Mouse (Mus musculus): ENCODE results near the gene 2410004B18Rik. TPM values are rescaled to one million over a fixed set of nuclear protein-coding genes. Genes with fewer than 3 reads are reported as not detected.
A peak's percentile ranks its signal among the peaks of the same experiment; 100 is the strongest.
"Not testable (repeated sequence)": the region's sequence is repeated elsewhere in the genome, so short reads cannot be mapped to it uniquely, and the experiment has no call there.

The 2410004B18Rik gene
- polyA plus RNA-seq, 1 experiment: not detected

DNA sequence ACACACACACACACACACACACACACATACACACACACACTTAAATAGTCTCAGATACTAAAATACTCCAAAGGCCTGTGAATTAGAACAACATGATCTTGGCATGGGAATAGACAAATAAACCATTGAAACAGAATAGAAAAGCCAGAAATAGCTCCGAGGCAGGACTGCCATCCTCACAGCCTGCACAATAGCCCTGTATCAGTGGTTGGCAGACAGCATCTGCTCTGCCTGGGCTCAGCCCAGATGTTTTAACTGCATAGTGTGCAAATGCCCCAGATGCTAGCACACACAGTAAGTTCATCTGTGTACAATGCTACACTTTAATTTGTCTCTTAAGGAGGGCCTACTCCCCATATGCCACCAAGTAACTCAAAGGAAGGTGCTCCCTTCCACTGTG, 22.0 kb downstream of the 2410004B18Rik start:
- Histone ChIP-seq H3K4me3 (ENCODE audit: insufficient read depth, low read depth, low read length) (no peak overlapping the region), H3K4me1 (ENCODE audit: control insufficient read depth, insufficient read depth, low read length) (peaks cover 8% of the 10 kb centered on the region), H3K27ac (ENCODE audit: insufficient read depth, low read depth, low read length) (peak overlapping the region; percentile 5; the same call in 1 of the 2 replicates)
- 11% methylated on average over 1 of the region's 1 CpGs for WGBS
- TF ChIP-seq CTCF (IDR thresholded peaks at IDR 0.05; ENCODE audit: insufficient read depth, low read depth, low read length) (no peak), POLR2A (IDR thresholded peaks at IDR 0.05; ENCODE audit: insufficient read depth, low read depth, low read length) (no peak)

DNA sequence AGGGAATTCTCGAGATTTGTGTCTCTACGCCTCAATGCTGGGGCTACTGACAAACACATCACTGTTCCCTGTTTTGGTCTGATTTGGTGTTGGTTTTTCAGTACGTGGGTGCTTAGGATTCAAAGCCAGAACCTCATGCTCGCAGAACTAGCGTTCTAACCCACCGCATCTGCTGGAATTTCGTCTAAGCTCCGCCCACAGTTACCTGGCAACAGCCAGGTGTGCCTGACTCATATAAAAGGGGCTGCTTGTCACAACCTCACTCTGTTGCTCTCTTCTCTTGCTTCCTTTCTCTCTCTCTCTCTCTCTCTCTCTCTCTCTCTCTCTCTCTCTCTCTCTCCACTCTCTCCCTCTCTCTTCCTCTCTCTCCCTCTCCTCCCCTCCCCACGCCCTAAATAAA, 24.6 kb downstream of the 2410004B18Rik start:
- WGBS: 62% methylated on average over 9 of the region's 9 CpGs
- no peak overlapping the region for H3K27ac ChIP-seq (ENCODE audit: insufficient read depth, low read depth, low read length)
- TF ChIP-seq CTCF (IDR thresholded peaks at IDR 0.05; ENCODE audit: insufficient read depth, low read depth, low read length): no peak
- TF ChIP-seq POLR2A (IDR thresholded peaks at IDR 0.05; ENCODE audit: insufficient read depth, low read depth, low read length): no peak
- peaks cover 8% of the 10 kb centered on the region for H3K4me1 ChIP-seq (ENCODE audit: control insufficient read depth, insufficient read depth, low read length)
- no peak overlapping the region for H3K4me3 ChIP-seq (ENCODE audit: insufficient read depth, low read depth, low read length)

DNA sequence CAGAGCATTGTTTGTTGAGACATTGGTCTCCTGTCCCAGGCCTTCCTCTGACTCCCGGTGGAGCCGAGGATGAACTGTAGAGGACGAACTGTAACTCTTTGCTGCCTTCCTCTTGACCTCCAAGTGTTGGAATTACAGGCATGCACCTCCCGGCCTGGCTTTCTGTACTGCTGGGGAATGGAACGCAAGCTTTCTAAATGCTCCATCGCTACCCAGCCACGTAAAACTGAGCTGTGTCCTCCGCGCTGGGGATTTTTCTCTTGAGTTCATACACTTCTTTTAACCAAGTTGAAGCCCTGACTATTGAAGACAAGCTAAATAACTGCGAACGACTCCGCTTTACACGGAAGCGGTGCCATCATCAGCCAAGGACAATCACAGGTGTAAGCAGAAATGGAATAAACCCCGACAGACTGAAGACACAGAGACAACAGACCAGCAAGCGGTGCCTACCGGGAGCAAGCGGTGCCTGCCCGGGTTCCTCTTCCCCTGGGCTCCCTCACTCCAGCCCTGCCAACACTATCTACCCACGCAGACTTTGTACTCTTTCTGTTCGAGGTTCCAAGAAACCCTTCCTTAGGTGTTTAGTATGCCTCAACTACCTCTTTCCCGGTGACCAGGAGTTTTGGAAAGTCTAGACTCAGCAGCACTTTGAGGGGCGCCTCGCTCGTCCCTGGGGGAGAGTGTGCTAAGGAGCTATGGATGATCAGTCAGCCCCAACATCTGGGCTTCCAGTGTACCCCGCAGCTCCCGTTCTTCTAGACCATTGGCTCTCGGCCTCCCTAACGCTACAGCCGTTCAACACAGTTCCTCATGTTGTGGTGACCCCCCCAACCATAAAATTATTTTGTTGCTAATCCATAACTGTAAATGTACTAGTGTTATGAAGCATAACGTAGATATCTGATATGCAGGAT, 25.5 kb downstream of the 2410004B18Rik start:
- Histone ChIP-seq H3K27ac (ENCODE audit: insufficient read depth, low read depth, low read length) (no peak overlapping the region), H3K4me3 (ENCODE audit: insufficient read depth, low read depth, low read length) (no peak overlapping the region), H3K4me1 (ENCODE audit: control insufficient read depth, insufficient read depth, low read length) (peaks cover 8% of the 10 kb centered on the region)
- 62% methylated on average over 31 of the region's 31 CpGs for WGBS
- TF ChIP-seq POLR2A (IDR thresholded peaks at IDR 0.05; ENCODE audit: insufficient read depth, low read depth, low read length) (no peak), CTCF (IDR thresholded peaks at IDR 0.05; ENCODE audit: insufficient read depth, low read depth, low read length) (no peak)

DNA sequence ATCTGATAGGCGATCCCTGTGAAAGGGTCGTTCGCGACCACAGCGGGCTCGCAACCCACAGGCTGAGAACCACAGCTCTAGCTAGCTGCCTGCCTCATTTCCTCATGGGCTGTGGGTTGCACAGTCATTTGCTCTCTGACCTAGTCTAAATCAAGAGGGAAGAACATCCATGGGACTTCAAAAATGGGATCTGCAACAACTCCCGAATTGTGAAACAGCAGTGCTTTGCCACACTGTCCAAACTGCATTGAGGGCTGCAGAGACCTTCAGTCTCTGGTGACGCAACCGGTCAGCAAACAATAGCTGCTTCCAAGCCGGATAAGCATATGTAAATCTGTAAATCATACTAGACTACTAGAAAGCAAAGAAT, 26.2 kb downstream of the 2410004B18Rik start:
- no peak for TF ChIP-seq CTCF (IDR thresholded peaks at IDR 0.05; ENCODE audit: insufficient read depth, low read depth, low read length)
- no peak for TF ChIP-seq POLR2A (IDR thresholded peaks at IDR 0.05; ENCODE audit: insufficient read depth, low read depth, low read length)
- H3K4me3 ChIP-seq (ENCODE audit: insufficient read depth, low read depth, low read length): no peak overlapping the region

GRCm38 (mm10) chr3:145964473-145964872, 26.7 kb downstream of the 2410004B18Rik start:
- Histone ChIP-seq H3K27ac (ENCODE audit: insufficient read depth, low read depth, low read length) (no peak overlapping the region), H3K4me3 (ENCODE audit: insufficient read depth, low read depth, low read length) (no peak overlapping the region), H3K4me1 (ENCODE audit: control insufficient read depth, insufficient read depth, low read length) (peaks cover 8% of the 10 kb centered on the region)
- 50% methylated on average over 10 of the region's 10 CpGs for WGBS
- TF ChIP-seq POLR2A (IDR thresholded peaks at IDR 0.05; ENCODE audit: insufficient read depth, low read depth, low read length): no peak
- TF ChIP-seq CTCF (IDR thresholded peaks at IDR 0.05; ENCODE audit: insufficient read depth, low read depth, low read length): no peak

More for the DNA sequence above, 26.2 kb downstream of the 2410004B18Rik start:
- WGBS: 70% methylated on average over 10 of the region's 10 CpGs
- no peak overlapping the region for H3K27ac ChIP-seq (ENCODE audit: insufficient read depth, low read depth, low read length)
- peaks cover 8% of the 10 kb centered on the region for H3K4me1 ChIP-seq (ENCODE audit: control insufficient read depth, insufficient read depth, low read length)

DNA sequence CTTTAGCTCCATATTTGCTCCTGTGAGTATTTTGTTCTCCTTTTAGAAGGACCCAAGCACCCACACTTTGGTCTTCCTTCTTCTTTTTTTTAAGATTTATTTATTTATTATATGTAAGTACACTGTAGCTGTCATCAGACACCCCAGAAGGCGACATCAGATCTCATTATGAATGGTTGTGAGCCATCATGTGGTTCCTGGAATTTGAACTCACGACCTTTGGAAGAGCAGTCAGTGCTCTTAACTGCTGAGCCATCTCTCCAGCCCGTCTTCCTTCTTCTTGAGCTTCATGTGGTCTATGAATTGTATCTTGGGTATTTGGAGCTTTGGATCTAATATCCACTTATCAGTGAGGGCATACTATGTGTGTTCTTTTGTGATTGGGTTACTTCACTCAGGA, 27.8 kb downstream of the 2410004B18Rik start:
- H3K4me3 ChIP-seq (ENCODE audit: insufficient read depth, low read depth, low read length); H3K4me1 ChIP-seq (ENCODE audit: control insufficient read depth, insufficient read depth, low read length); H3K27ac ChIP-seq (ENCODE audit: insufficient read depth, low read depth, low read length): not testable (repeated sequence)
- 96% methylated on average over 3 of the region's 3 CpGs for WGBS

DNA sequence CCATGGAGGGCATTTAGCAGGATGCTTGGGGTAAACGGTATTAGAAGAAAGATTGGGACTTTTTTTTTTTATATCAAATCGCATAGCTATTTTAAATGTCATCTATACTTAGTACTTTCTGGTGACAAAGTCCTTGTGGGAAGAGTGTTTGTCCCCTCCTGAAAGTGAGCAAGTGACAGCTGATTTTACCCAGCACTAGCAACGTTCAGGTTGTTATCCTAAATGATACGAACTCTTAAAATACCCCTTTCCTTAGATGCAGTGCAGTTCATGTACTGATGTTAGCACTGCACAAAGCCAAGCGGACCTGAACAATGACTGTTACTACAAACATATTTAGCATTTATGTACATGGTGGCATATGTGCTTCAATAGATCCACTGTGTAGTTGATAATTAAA, 29.0 kb downstream of the 2410004B18Rik start:
- 85% methylated on average over 5 of the region's 5 CpGs for WGBS
- Histone ChIP-seq H3K27ac (ENCODE audit: insufficient read depth, low read depth, low read length) (no peak overlapping the region), H3K4me3 (ENCODE audit: insufficient read depth, low read depth, low read length) (no peak overlapping the region), H3K4me1 (ENCODE audit: control insufficient read depth, insufficient read depth, low read length) (peaks cover 10% of the 10 kb centered on the region)
- TF ChIP-seq CTCF (IDR thresholded peaks at IDR 0.05; ENCODE audit: insufficient read depth, low read depth, low read length) (no peak), POLR2A (IDR thresholded peaks at IDR 0.05; ENCODE audit: insufficient read depth, low read depth, low read length) (no peak)

DNA sequence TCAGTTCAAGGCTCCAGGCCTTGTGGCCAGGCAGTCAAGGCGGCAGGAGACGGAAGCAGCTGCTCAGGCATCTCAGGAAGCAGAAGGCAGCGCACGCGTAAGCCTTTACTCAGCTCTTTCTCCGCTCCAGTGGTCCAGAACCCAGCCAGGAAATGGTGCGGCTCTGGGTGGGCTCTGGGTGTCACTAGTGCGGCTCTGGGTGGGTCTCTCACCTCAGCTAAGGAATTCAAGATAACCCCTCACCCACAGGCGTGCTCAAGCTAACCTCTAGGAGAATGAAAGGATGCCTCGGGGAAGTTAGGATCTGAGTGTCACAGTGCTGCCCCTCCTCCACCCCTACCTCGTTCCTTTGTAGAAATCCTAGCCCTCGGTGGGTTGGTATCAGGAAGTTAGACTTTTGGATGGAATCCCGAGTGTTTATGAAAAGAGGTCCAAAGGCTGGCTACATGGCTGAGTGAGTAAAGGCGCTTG, 31.3 kb downstream of the 2410004B18Rik start:
- Histone ChIP-seq H3K4me1 (ENCODE audit: control insufficient read depth, insufficient read depth, low read length) (peaks cover 10% of the 10 kb centered on the region), H3K27ac (ENCODE audit: insufficient read depth, low read depth, low read length) (no peak overlapping the region), H3K4me3 (ENCODE audit: insufficient read depth, low read depth, low read length) (no peak overlapping the region)
- no peak for TF ChIP-seq POLR2A (IDR thresholded peaks at IDR 0.05; ENCODE audit: insufficient read depth, low read depth, low read length)
- no peak for TF ChIP-seq CTCF (IDR thresholded peaks at IDR 0.05; ENCODE audit: insufficient read depth, low read depth, low read length)
- WGBS: 73% methylated on average over 14 of the region's 14 CpGs

DNA sequence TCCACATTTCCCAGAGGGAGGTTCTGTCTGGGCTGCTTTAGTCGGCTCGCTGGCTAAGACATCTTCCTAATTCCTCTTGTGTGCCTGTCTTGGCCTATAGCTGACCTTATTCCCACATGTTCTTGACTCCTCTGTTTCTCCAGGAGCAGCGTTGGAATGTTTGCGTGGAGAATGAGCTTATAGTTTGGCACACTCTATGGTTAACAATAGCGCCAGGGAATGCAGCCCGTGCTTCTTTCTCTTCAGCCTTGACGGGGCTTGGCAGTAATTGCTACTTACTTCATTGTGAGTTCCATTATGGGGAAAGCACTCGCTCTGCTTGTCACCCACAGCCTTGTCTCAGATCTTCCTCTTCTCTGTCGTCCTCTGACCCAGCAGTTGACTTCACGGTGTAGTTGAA, 33.7 kb downstream of the 2410004B18Rik start:
- TF ChIP-seq POLR2A (IDR thresholded peaks at IDR 0.05; ENCODE audit: insufficient read depth, low read depth, low read length): no peak
- no peak for TF ChIP-seq CTCF (IDR thresholded peaks at IDR 0.05; ENCODE audit: insufficient read depth, low read depth, low read length)
- Histone ChIP-seq H3K4me3 (ENCODE audit: insufficient read depth, low read depth, low read length) (no peak overlapping the region), H3K4me1 (ENCODE audit: control insufficient read depth, insufficient read depth, low read length) (peaks cover 8% of the 10 kb centered on the region), H3K27ac (ENCODE audit: insufficient read depth, low read depth, low read length) (peak overlapping the region; percentile 70)
- WGBS: 24% methylated on average over 10 of the region's 10 CpGs
